27 mouse cellular contexts compared by ENCODE assay signal in genomic region chr2:123963606-123964005, GRCm38 (mm10).
A peak's percentile ranks its signal among the peaks of the same experiment; 100 is the strongest.
DNase-seq lines count a peak whose midpoint lies in the region; ATAC-seq and TF ChIP-seq lines count a peak whose summit lies in the region.
"Had no signal": no experiment of that assay in that cellular context is flagged by ENCODE, and none has a peak within 500 bp of the region (broad histone marks: within the 10 kb centered on the region; RNA-seq: fewer than 3 reads in every experiment).

No protein-coding gene starts in this region.

- no peak overlapping the region for H3K4me2 ChIP-seq in forebrain, embryonic 12.5 days
- H3K4me2 ChIP-seq in forebrain, embryonic 16.5 days (ENCODE audit: low read length) = no peak overlapping the region
- no peak overlapping the region for H3K4me2 ChIP-seq in hindbrain, postnatal 0 days (ENCODE audit: low read depth, low read length)
- H3K4me2 ChIP-seq in hindbrain, embryonic 11.5 days (replicated peaks; ENCODE audit: low read depth, low read length) = no peak overlapping the region
- H3K4me2 ChIP-seq: heart, embryonic 13.5 days; hindbrain, embryonic 12.5 days; hindbrain, embryonic 15.5 days; intestine, embryonic 15.5 days had no signal

- H3K4me1 ChIP-seq in forebrain, embryonic 12.5 days = no peaks in the 10 kb centered on the region
- no peaks in the 10 kb centered on the region for H3K4me1 ChIP-seq in forebrain, embryonic 16.5 days (replicated peaks; ENCODE audit: control insufficient read depth, insufficient read depth, low read length)
- H3K4me1 ChIP-seq in hindbrain, postnatal 0 days (ENCODE audit: insufficient read depth, low read length) = no peaks in the 10 kb centered on the region
- H3K4me1 ChIP-seq in hindbrain, embryonic 11.5 days (replicated peaks; ENCODE audit: control insufficient read depth, insufficient read depth, low read length) = no peaks in the 10 kb centered on the region
- H3K4me1 ChIP-seq: heart, embryonic 10.5 days; heart, embryonic 13.5 days; hindbrain, embryonic 12.5 days; hindbrain, embryonic 15.5 days; intestine, embryonic 15.5 days had no signal

- WGBS in forebrain, embryonic 12.5 days = 65% methylated on average over 7 of the region's 7 CpGs
- WGBS in forebrain, embryonic 16.5 days = 64% methylated on average over 7 of the region's 7 CpGs
- 59% methylated on average over 7 of the region's 7 CpGs for WGBS in hindbrain, postnatal 0 days
- 81% methylated on average over 7 of the region's 7 CpGs for WGBS in hindbrain, embryonic 11.5 days

- no peaks in the 10 kb centered on the region for H3K36me3 ChIP-seq in forebrain, embryonic 12.5 days (replicated peaks)
- no peaks in the 10 kb centered on the region for H3K36me3 ChIP-seq in forebrain, embryonic 16.5 days (ENCODE audit: control insufficient read depth, insufficient read depth)
- H3K36me3 ChIP-seq in hindbrain, postnatal 0 days (ENCODE audit: insufficient read depth, low read length) = no peaks in the 10 kb centered on the region
- no peaks in the 10 kb centered on the region for H3K36me3 ChIP-seq in hindbrain, embryonic 11.5 days (ENCODE audit: control insufficient read depth, insufficient read depth, low read length)
- H3K36me3 ChIP-seq: G1E; heart, embryonic 10.5 days; heart, embryonic 13.5 days; hindbrain, embryonic 12.5 days; hindbrain, embryonic 15.5 days; intestine, embryonic 15.5 days had no signal

- DNase-seq in hindbrain, postnatal 0 days (ENCODE audit: low spot score) = peak; percentile 18
- DNase-seq in hindbrain, embryonic 11.5 days (ENCODE audit: low spot score) = no peak
- DNase-seq in Muller cell, postnatal 12 days (ENCODE audit: inconsistent ontology term) = peak; percentile 65
- peak; percentile 72 for DNase-seq in retina, embryonic 14.5 days (ENCODE audit: low spot score)
- no peak for DNase-seq in frontal cortex, postnatal 36 days (ENCODE audit: low spot score in 2 of 2)
- DNase-seq: adrenal gland, adult 8-10 months; adrenal gland, postnatal 25 days; B cell, adult 2 months; cerebellum, adult 18-20 months; cerebellum, adult 9-10 months; cerebellum, postnatal 14 days; gastrocnemius, postnatal 10 days; gastrocnemius, postnatal 36 days; heart, adult 2 months; heart, postnatal 14 days; heart, postnatal 4 days; kidney, adult 11 months had no signal

- no peaks in the 10 kb centered on the region for H3K27me3 ChIP-seq in forebrain, embryonic 12.5 days
- no peaks in the 10 kb centered on the region for H3K27me3 ChIP-seq in forebrain, embryonic 16.5 days (replicated peaks; ENCODE audit: control insufficient read depth, insufficient read depth, low read length)
- H3K27me3 ChIP-seq in hindbrain, postnatal 0 days (ENCODE audit: insufficient read depth, low read length) = no peaks in the 10 kb centered on the region
- H3K27me3 ChIP-seq in hindbrain, embryonic 11.5 days (ENCODE audit: control insufficient read depth, insufficient read depth, low read length) = no peaks in the 10 kb centered on the region
- H3K27me3 ChIP-seq: CH12.LX; heart, embryonic 13.5 days; hindbrain, embryonic 12.5 days; hindbrain, embryonic 15.5 days; intestine, embryonic 15.5 days had no signal

- no peak overlapping the region for H3K9ac ChIP-seq in forebrain, embryonic 12.5 days
- H3K9ac ChIP-seq in forebrain, embryonic 16.5 days (replicated peaks; ENCODE audit: low read depth, low read length) = no peak overlapping the region
- no peak overlapping the region for H3K9ac ChIP-seq in hindbrain, postnatal 0 days (replicated peaks; ENCODE audit: low read length)
- H3K9ac ChIP-seq in hindbrain, embryonic 11.5 days (ENCODE audit: low read depth, low read length) = no peak overlapping the region
- H3K9ac ChIP-seq: heart, embryonic 13.5 days; hindbrain, embryonic 12.5 days; hindbrain, embryonic 15.5 days; intestine, embryonic 15.5 days had no signal

- no peaks in the 10 kb centered on the region for H3K9me3 ChIP-seq in forebrain, embryonic 12.5 days
- no peaks in the 10 kb centered on the region for H3K9me3 ChIP-seq in forebrain, embryonic 16.5 days (ENCODE audit: control insufficient read depth, low read length)
- no peaks in the 10 kb centered on the region for H3K9me3 ChIP-seq in hindbrain, postnatal 0 days (ENCODE audit: low read length)
- H3K9me3 ChIP-seq in hindbrain, embryonic 11.5 days (ENCODE audit: control insufficient read depth, low read length) = no peaks in the 10 kb centered on the region
- H3K9me3 ChIP-seq: heart, embryonic 10.5 days; heart, embryonic 13.5 days; hindbrain, embryonic 12.5 days; hindbrain, embryonic 15.5 days; intestine, embryonic 15.5 days had no signal

- no peak overlapping the region for H3K4me3 ChIP-seq in forebrain, embryonic 12.5 days (replicated peaks)
- no peak overlapping the region for H3K4me3 ChIP-seq in forebrain, embryonic 16.5 days (replicated peaks; ENCODE audit: low read length)
- no peak overlapping the region for H3K4me3 ChIP-seq in hindbrain, postnatal 0 days (ENCODE audit: low read length)
- H3K4me3 ChIP-seq in hindbrain, embryonic 11.5 days (ENCODE audit: low read depth, low read length) = no peak overlapping the region
- H3K4me3 ChIP-seq: heart, adult 2 months; heart, embryonic 10.5 days; heart, embryonic 13.5 days; hindbrain, embryonic 12.5 days; hindbrain, embryonic 15.5 days; intestine, embryonic 15.5 days had no signal

- TF ChIP-seq CTCF in hindbrain, postnatal 0 days (IDR thresholded peaks at IDR 0.05; ENCODE audit: low read depth) = no peak

- no peak overlapping the region for H3K27ac ChIP-seq in forebrain, embryonic 12.5 days
- no peak overlapping the region for H3K27ac ChIP-seq in forebrain, embryonic 16.5 days (ENCODE audit: low read length)
- H3K27ac ChIP-seq in hindbrain, postnatal 0 days = no peak overlapping the region
- no peak overlapping the region for H3K27ac ChIP-seq in hindbrain, embryonic 11.5 days (ENCODE audit: low read depth, low read length)
- H3K27ac ChIP-seq: heart, adult 2 months; heart, embryonic 10.5 days; heart, embryonic 13.5 days; hindbrain, embryonic 12.5 days; hindbrain, embryonic 15.5 days; intestine, embryonic 15.5 days had no signal

- 0 out of 2 replicates have a peak, but pooled peaks have one; percentile 53 for ATAC-seq in forebrain, embryonic 12.5 days (ENCODE audit: low FRiP score)
- ATAC-seq in forebrain, embryonic 16.5 days = no peak
- no peak for ATAC-seq in hindbrain, postnatal 0 days
- no peak for ATAC-seq in hindbrain, embryonic 11.5 days (ENCODE audit: low FRiP score)
- ATAC-seq: activated CD4-positive, CD25-positive, alpha-beta regulatory T cell, adult 4 months; intestine, embryonic 15.5 days had no signal

Comparison
In these comparisons a context has a peak if more than half of its experiments do, and no peak if none do; other contexts are left out.
1. DNase-seq: peak in hindbrain, postnatal 0 days (single experiment), Muller cell, postnatal 12 days (single experiment) and retina, embryonic 14.5 days (single experiment); none in hindbrain, embryonic 11.5 days (single experiment) and frontal cortex, postnatal 36 days (0 of 2).